Mouse (Mus musculus) C2C12 (cell line): ENCODE measurements around the gene Rcbtb2. TPM values are rescaled to one million over a fixed set of nuclear protein-coding genes. Genes with fewer than 3 reads are reported as not detected.

Source experiments
- H3K27me3 ChIP-seq: one replicate; pipeline ENCODE4 v1.6.1; 2011; ENCODE audit not compliant: control insufficient read depth, insufficient read depth, insufficient read length
- H3K36me3 ChIP-seq: one replicate; pipeline ENCODE4 v1.6.1; 2011; ENCODE audit not compliant: control insufficient read depth, insufficient read depth
- H3K4me3 ChIP-seq: one replicate; pipeline ENCODE4 v1.5.1; 2011; ENCODE audit warnings: mild to moderate bottlenecking, control low read depth; ENCODE audit not compliant: poor library complexity, insufficient read depth, severe bottlenecking
- H3K79me2 ChIP-seq: one replicate; pipeline ENCODE4 v1.6.1; 2011; ENCODE audit not compliant: control insufficient read depth, insufficient read depth
- H3K79me3 ChIP-seq: one replicate; pipeline ENCODE4 v1.6.1; 2011; ENCODE audit warnings: low read depth, control low read depth
- H3ac ChIP-seq: one replicate; pipeline ENCODE3; 2011; ENCODE audit warnings: low read depth; ENCODE audit not compliant: control insufficient read depth, insufficient read length
- CEBPB ChIP-seq: IDR thresholded peaks from one replicate; pipeline ENCODE4 v1.6.1; 2011; ENCODE audit warnings: low read depth, mild to moderate bottlenecking, control low read depth, moderate library complexity
- CTCF ChIP-seq: IDR thresholded peaks from one replicate; pipeline ENCODE4 v1.5.1; 2011; ENCODE audit not compliant: control insufficient read depth, insufficient read depth, insufficient read length
- FOSL1 ChIP-seq: IDR thresholded peaks from one replicate; pipeline ENCODE4 v1.8.0; 2011; ENCODE audit warnings: mild to moderate bottlenecking, low read length; ENCODE audit not compliant: poor library complexity, insufficient read depth, severe bottlenecking
- MAX ChIP-seq: IDR thresholded peaks from one replicate; pipeline ENCODE4 v1.6.1; 2011; ENCODE audit warnings: mild to moderate bottlenecking, control low read depth
- MYOD1 ChIP-seq: IDR thresholded peaks from one replicate; pipeline ENCODE4 v1.6.1; 2011; ENCODE audit warnings: low read depth; ENCODE audit not compliant: control insufficient read depth, insufficient read length
- MYOG ChIP-seq: IDR thresholded peaks from one replicate; pipeline ENCODE4 v1.6.1; 2011; ENCODE audit not compliant: control insufficient read depth, insufficient read length; ENCODE audit errors: extremely low read depth
- USF1 ChIP-seq: IDR thresholded peaks from one replicate; pipeline ENCODE4 v1.6.1; 2011; ENCODE audit warnings: low read depth, mild to moderate bottlenecking, control low read depth, moderate library complexity
- polyA plus RNA-seq: library from polyadenylated mRNA; unstranded; fragments of >200 nt; fragmentation: generic; extraction: Trizol; gene quantifications from one replicate; pipeline ENCODE4 v1.2.1, GENCODE M21; 2012; ENCODE audit warnings: missing spikeins

Rcbtb2 gene
- polyA plus RNA-seq, 1 experiment: 16.1 TPM

DNA sequence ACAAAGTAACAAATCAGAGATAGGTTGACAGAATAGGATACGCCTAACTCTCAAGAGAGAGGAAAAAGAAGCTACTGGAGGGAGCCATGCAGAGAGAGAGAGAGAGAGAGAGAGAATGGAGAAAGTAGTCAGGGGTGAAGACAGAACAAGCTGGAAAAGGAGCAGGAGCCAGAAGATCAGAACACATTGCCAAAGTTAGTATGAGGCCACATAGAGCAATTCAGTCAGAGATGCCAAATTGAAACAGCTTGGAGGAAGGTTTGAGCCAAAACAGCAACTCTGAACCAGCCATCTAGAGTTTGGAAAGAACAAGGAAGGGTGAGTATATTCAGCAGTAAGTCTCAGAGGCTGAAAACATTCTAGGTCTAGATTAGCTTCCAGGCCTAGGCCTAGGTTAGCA, 94.2 kb downstream of the Rcbtb2 start:
- Histone ChIP-seq H3K4me3 (no peak overlapping the region), H3K27me3 (no peaks in the 10 kb centered on the region), H3K79me3 (no peaks in the 10 kb centered on the region), H3ac (no peak overlapping the region), H3K36me3 (no peaks in the 10 kb centered on the region), H3K79me2 (no peaks in the 10 kb centered on the region)
- TF ChIP-seq MYOD1: no peak

- no peak for TF ChIP-seq CEBPB
- TF ChIP-seq MAX: no peak
- no peak for TF ChIP-seq CTCF
- TF ChIP-seq MYOD1: no peak
- TF ChIP-seq FOSL1: no peak
- TF ChIP-seq USF1: no peak
- no peak for TF ChIP-seq MYOG
- no peaks in the 10 kb centered on the region for H3K36me3 ChIP-seq
- H3ac ChIP-seq: no peak overlapping the region
- no peak overlapping the region for H3K4me3 ChIP-seq
- no peaks in the 10 kb centered on the region for H3K27me3 ChIP-seq
- H3K79me2 ChIP-seq: no peaks in the 10 kb centered on the region
- no peaks in the 10 kb centered on the region for H3K79me3 ChIP-seq
Observed at GRCm38 (mm10) chr14:73222316-73222970, 99.6 kb downstream of the Rcbtb2 start.

- Histone ChIP-seq H3K27me3 (no peaks in the 10 kb centered on the region), H3K4me3 (no peak overlapping the region), H3K36me3 (no peaks in the 10 kb centered on the region), H3K79me2 (no peaks in the 10 kb centered on the region), H3ac (no peak overlapping the region), H3K79me3 (no peaks in the 10 kb centered on the region)
- TF ChIP-seq FOSL1: no peak
- TF ChIP-seq MYOD1: no peak
- TF ChIP-seq CTCF: no peak
- no peak for TF ChIP-seq MYOG
- TF ChIP-seq MAX: no peak
- no peak for TF ChIP-seq USF1
- no peak for TF ChIP-seq CEBPB
Observed at GRCm38 (mm10) chr14:73226346-73226745, 103.5 kb downstream of the Rcbtb2 start.

- no peaks in the 10 kb centered on the region for H3K79me3 ChIP-seq
- TF ChIP-seq MYOD1: no peak
- TF ChIP-seq USF1: no peak
- TF ChIP-seq CEBPB: no peak
- no peak for TF ChIP-seq CTCF
- TF ChIP-seq FOSL1: no peak
- no peak for TF ChIP-seq MYOG
- no peak for TF ChIP-seq MAX
- no peak overlapping the region for H3K4me3 ChIP-seq
- no peaks in the 10 kb centered on the region for H3K79me2 ChIP-seq
- H3K27me3 ChIP-seq: no peaks in the 10 kb centered on the region
- no peaks in the 10 kb centered on the region for H3K36me3 ChIP-seq
- no peak overlapping the region for H3ac ChIP-seq
Observed at GRCm38 (mm10) chr14:73226849-73227248, 104.0 kb downstream of the Rcbtb2 start.

DNA sequence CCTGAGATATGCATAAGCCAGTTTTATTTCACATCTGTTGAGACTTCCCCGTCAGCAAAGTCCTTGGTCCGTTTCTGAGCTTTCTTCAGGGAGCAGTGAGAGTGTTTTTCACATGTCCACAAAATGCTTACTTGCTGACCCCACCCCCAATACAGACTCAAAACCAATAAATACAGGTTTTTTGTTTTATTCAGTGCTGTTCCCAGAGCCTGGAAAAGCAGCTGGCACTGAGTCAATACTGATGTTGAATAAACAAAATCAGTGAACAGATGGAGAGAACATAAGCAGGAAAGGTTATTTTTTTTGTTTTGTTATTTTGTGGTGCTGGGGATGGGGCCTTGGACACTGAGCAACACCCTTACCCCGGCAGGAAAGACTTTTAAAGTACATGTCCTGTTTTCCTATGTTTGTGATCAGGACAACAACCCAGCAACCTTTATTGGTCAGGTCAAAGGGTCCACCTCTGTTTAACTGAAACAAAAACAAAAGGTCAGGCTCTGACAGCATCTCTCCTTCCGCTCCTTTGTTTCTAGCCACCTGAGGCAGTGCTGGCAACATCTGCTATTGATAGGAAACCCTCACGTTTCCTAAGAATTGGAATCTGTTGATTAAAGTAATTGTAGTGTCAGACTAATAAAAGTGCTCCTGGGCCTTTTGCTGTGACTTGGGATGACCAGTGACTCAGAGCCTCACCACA, 108.6 kb downstream of the Rcbtb2 start:
- no peaks in the 10 kb centered on the region for H3K27me3 ChIP-seq
- no peak overlapping the region for H3K4me3 ChIP-seq
- H3ac ChIP-seq: no peak overlapping the region
- TF ChIP-seq USF1: no peak
- TF ChIP-seq CTCF: no peak
- TF ChIP-seq MYOD1: no peak
- no peak for TF ChIP-seq CEBPB
- no peak for TF ChIP-seq MAX
- no peak for TF ChIP-seq MYOG
- no peak for TF ChIP-seq FOSL1
- no peaks in the 10 kb centered on the region for H3K36me3 ChIP-seq
- no peaks in the 10 kb centered on the region for H3K79me2 ChIP-seq
- H3K79me3 ChIP-seq: no peaks in the 10 kb centered on the region

- no peak overlapping the region for H3K4me3 ChIP-seq
- H3K36me3 ChIP-seq: no peaks in the 10 kb centered on the region
- H3K27me3 ChIP-seq: no peaks in the 10 kb centered on the region
- TF ChIP-seq MYOD1: no peak
- no peak for TF ChIP-seq FOSL1
- no peak for TF ChIP-seq CEBPB
- TF ChIP-seq MAX: peak; percentile 26
- peaks cover 17% of the 10 kb centered on the region for H3K79me2 ChIP-seq
- H3ac ChIP-seq: no peak overlapping the region
- H3K79me3 ChIP-seq: peaks cover 11% of the 10 kb centered on the region
Observed at GRCm38 (mm10) chr14:73234468-73235031, 111.7 kb downstream of the Rcbtb2 start.
